Mouse (Mus musculus) olfactory bulb, adult 2 months (tissue): ENCODE data around the gene Map4k4.

Experiments used
- CTCF ChIP-seq: fragments of 200-500 bp; IDR thresholded peaks from 2 replicates; pipeline ENCODE4 v1.5.1; 2012; ENCODE audit warnings: low read depth, mild to moderate bottlenecking, low read length, moderate library complexity; ENCODE audit not compliant: insufficient read depth
- POLR2A ChIP-seq: fragments of 200-500 bp; IDR thresholded peaks from 2 replicates; pipeline ENCODE4 v1.6.1; 2012; ENCODE audit warnings: mild to moderate bottlenecking, low read depth, low read length, moderate library complexity; ENCODE audit not compliant: insufficient read depth

DNA sequence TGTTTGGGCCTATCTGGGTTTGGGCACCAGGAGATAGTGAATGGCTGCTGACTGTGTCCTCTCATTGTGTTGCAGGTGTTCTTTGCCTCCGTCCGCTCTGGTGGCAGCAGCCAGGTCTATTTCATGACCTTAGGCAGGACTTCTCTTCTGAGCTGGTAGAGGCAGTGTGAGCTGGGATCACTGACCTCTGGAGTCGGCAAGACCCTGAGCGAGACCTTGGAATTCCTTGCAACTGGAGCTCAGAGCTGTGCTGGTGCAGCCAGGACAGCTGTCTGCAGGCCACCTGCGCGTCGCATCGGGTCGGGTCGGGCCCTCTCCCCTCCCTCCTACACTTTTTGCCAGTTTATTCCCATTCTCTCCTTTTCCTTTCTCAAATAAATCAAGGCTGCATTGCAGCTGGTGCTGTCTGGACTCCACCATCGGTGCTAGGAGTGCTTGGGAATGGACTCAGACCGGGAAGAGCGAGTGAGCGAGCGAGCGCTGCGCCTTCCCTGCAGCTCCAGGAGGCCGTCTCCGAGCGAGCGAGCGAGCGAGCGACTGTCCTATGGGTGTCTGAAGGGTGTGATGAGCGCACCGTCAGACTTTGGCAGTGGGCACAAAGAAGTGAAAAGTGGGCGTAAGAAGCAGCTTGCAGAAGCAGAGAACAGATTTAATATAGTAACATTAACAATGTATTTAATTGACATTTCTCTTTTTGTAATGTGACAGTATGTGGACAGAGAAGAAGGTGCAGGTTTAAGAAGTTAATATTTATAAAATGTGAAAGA is 124.0 kb downstream of the Map4k4 start:
- TF ChIP-seq CTCF, result no peak
- no peak for TF ChIP-seq POLR2A
